Mouse (Mus musculus): ENCODE results near the gene Orc2. TPM values are rescaled to one million over a fixed set of nuclear protein-coding genes. Genes with fewer than 3 reads are reported as not detected.

Gene Orc2
- polyA plus RNA-seq, 1 experiment from 2014 or later = 29.2 TPM

DNA sequence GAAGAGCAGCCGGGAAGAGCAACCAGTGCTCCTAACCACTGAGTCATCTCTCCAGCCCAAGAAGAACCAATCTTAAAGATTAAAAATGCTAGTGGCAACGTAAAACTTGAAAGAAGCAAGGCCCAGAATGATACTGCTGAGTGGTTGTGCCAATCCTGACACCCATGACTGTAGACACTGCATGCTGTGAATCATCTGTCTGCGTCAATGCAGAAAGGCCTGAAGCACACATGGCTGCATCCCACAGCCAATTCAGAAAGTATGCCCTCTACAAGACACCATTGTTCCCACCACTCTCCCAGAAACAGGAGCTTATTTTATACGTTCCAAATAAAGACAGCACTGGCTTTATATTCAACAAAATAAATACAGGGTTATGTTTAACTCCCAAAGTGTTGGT lies 22.3 kb downstream of the Orc2 start:
- no peak overlapping the region for H3K4me2 ChIP-seq (replicated peaks; ENCODE audit: low read depth, low read length)
- H3K36me3 ChIP-seq (ENCODE audit: control insufficient read depth, insufficient read depth, low read length) = peaks cover 29% of the 10 kb centered on the region
- H3K4me3 ChIP-seq (ENCODE audit: low read depth, low read length) = no peak overlapping the region
- H3K4me1 ChIP-seq (ENCODE audit: control insufficient read depth, insufficient read depth, low read length) = no peaks in the 10 kb centered on the region
- no peak for ATAC-seq (ENCODE audit: insufficient number of reproducible peaks, insufficient read depth, low FRiP score, low read depth)
- no peak overlapping the region for H3K9ac ChIP-seq (replicated peaks; ENCODE audit: low read depth, low read length)
- H3K27ac ChIP-seq (ENCODE audit: low read length) = no peak overlapping the region
- no peaks in the 10 kb centered on the region for H3K9me3 ChIP-seq (ENCODE audit: control insufficient read depth, low read depth, low read length)
- 91% methylated on average over 4 of the region's 4 CpGs for WGBS
- H3K27me3 ChIP-seq (ENCODE audit: control insufficient read depth, insufficient read depth, low read length) = no peaks in the 10 kb centered on the region

GRCm38 (mm10) chr1:58475662-58476061 lies 29.2 kb downstream of the Orc2 start:
- 96% methylated on average over 8 of the region's 8 CpGs for WGBS
- Histone ChIP-seq H3K4me2 (replicated peaks; ENCODE audit: low read depth, low read length) (no peak overlapping the region), H3K36me3 (ENCODE audit: control insufficient read depth, insufficient read depth, low read length) (peaks cover 50% of the 10 kb centered on the region), H3K27me3 (ENCODE audit: control insufficient read depth, insufficient read depth, low read length) (no peaks in the 10 kb centered on the region), H3K27ac (ENCODE audit: low read length) (no peak overlapping the region), H3K4me3 (ENCODE audit: low read depth, low read length) (no peak overlapping the region), H3K9ac (replicated peaks; ENCODE audit: low read depth, low read length) (no peak overlapping the region), H3K9me3 (ENCODE audit: control insufficient read depth, low read depth, low read length) (no peaks in the 10 kb centered on the region), H3K4me1 (ENCODE audit: control insufficient read depth, insufficient read depth, low read length) (no peaks in the 10 kb centered on the region)
- ATAC-seq (ENCODE audit: insufficient number of reproducible peaks, insufficient read depth, low FRiP score, low read depth) = no peak

- no peak overlapping the region for H3K9ac ChIP-seq (replicated peaks; ENCODE audit: low read depth, low read length)
- ATAC-seq (ENCODE audit: insufficient number of reproducible peaks, insufficient read depth, low FRiP score, low read depth) = no peak
- no peak overlapping the region for H3K27ac ChIP-seq (ENCODE audit: low read length)
- no peaks in the 10 kb centered on the region for H3K4me1 ChIP-seq (ENCODE audit: control insufficient read depth, insufficient read depth, low read length)
- no peaks in the 10 kb centered on the region for H3K9me3 ChIP-seq (ENCODE audit: control insufficient read depth, low read depth, low read length)
- H3K27me3 ChIP-seq (ENCODE audit: control insufficient read depth, insufficient read depth, low read length) = no peaks in the 10 kb centered on the region
- no peak overlapping the region for H3K4me2 ChIP-seq (replicated peaks; ENCODE audit: low read depth, low read length)
- H3K4me3 ChIP-seq (ENCODE audit: low read depth, low read length) = no peak overlapping the region
- 93% methylated on average over 4 of the region's 4 CpGs for whole genome bisulfite sequencing
- H3K36me3 ChIP-seq (ENCODE audit: control insufficient read depth, insufficient read depth, low read length) = peaks cover 50% of the 10 kb centered on the region
Observed at GRCm38 (mm10) chr1:58465561-58465960, 39.3 kb downstream of the Orc2 start.

DNA sequence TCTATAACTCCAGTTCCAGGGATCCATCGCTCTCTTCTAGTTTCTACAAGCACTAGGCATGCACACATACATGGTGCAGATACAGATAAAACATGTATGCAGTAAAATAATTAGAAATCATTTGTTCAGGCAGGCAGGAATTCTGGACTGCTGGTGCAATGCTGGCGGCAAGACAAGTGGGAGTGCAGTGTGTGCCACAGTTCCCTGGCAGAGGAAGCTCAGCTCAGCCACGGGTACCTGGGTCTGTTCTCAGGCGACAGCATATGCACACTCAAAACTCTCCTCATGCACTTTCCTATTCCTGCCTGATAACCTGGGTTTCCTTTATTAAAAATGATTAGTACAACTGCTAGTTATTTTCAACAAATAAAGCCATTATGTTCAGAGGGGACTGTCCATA lies 39.9 kb downstream of the Orc2 start:
- Histone ChIP-seq H3K36me3 (ENCODE audit: control insufficient read depth, insufficient read depth, low read length) (peaks cover 49% of the 10 kb centered on the region), H3K9ac (replicated peaks; ENCODE audit: low read depth, low read length) (no peak overlapping the region), H3K27me3 (ENCODE audit: control insufficient read depth, insufficient read depth, low read length) (no peaks in the 10 kb centered on the region), H3K4me2 (replicated peaks; ENCODE audit: low read depth, low read length) (no peak overlapping the region), H3K4me1 (ENCODE audit: control insufficient read depth, insufficient read depth, low read length) (no peaks in the 10 kb centered on the region), H3K4me3 (ENCODE audit: low read depth, low read length) (no peak overlapping the region), H3K9me3 (ENCODE audit: control insufficient read depth, low read depth, low read length) (no peaks in the 10 kb centered on the region), H3K27ac (ENCODE audit: low read length) (no peak overlapping the region)
- ATAC-seq (ENCODE audit: insufficient number of reproducible peaks, insufficient read depth, low FRiP score, low read depth) = no peak
- WGBS = 93% methylated on average over 4 of the region's 4 CpGs

GRCm38 (mm10) chr1:58463935-58464334 lies 41.0 kb downstream of the Orc2 start:
- H3K4me1 ChIP-seq (ENCODE audit: control insufficient read depth, insufficient read depth, low read length) = no peaks in the 10 kb centered on the region
- no peak overlapping the region for H3K9ac ChIP-seq (replicated peaks; ENCODE audit: low read depth, low read length)
- no peaks in the 10 kb centered on the region for H3K27me3 ChIP-seq (ENCODE audit: control insufficient read depth, insufficient read depth, low read length)
- no peak overlapping the region for H3K4me3 ChIP-seq (ENCODE audit: low read depth, low read length)
- H3K9me3 ChIP-seq (ENCODE audit: control insufficient read depth, low read depth, low read length) = no peaks in the 10 kb centered on the region
- peaks cover 42% of the 10 kb centered on the region for H3K36me3 ChIP-seq (ENCODE audit: control insufficient read depth, insufficient read depth, low read length)
- 68% methylated on average over 2 of the region's 2 CpGs for WGBS
- ATAC-seq (ENCODE audit: insufficient number of reproducible peaks, insufficient read depth, low FRiP score, low read depth) = no peak
- H3K27ac ChIP-seq (ENCODE audit: low read length) = no peak overlapping the region
- H3K4me2 ChIP-seq (replicated peaks; ENCODE audit: low read depth, low read length) = no peak overlapping the region

- ATAC-seq (ENCODE audit: insufficient number of reproducible peaks, insufficient read depth, low FRiP score, low read depth) = no peak
Observed at GRCm38 (mm10) chr1:58460566-58460965, 44.3 kb downstream of the Orc2 start.

GRCm38 (mm10) chr1:58458867-58459266 lies 46.0 kb downstream of the Orc2 start:
- Histone ChIP-seq H3K9me3 (ENCODE audit: control insufficient read depth, low read depth, low read length) (no peaks in the 10 kb centered on the region), H3K4me3 (ENCODE audit: low read depth, low read length) (no peak overlapping the region), H3K9ac (replicated peaks; ENCODE audit: low read depth, low read length) (no peak overlapping the region), H3K4me1 (ENCODE audit: control insufficient read depth, insufficient read depth, low read length) (no peaks in the 10 kb centered on the region), H3K4me2 (replicated peaks; ENCODE audit: low read depth, low read length) (no peak overlapping the region), H3K36me3 (ENCODE audit: control insufficient read depth, insufficient read depth, low read length) (peaks cover 53% of the 10 kb centered on the region), H3K27me3 (ENCODE audit: control insufficient read depth, insufficient read depth, low read length) (no peaks in the 10 kb centered on the region), H3K27ac (ENCODE audit: low read length) (no peak overlapping the region)
- no peak for ATAC-seq (ENCODE audit: insufficient number of reproducible peaks, insufficient read depth, low FRiP score, low read depth)
- 68% methylated on average over 2 of the region's 2 CpGs for WGBS

More at GRCm38 (mm10) chr1:58460566-58460965, 44.3 kb downstream of the Orc2 start:
- WGBS = 96% methylated on average over 3 of the region's 3 CpGs
- no peak overlapping the region for H3K9ac ChIP-seq (replicated peaks; ENCODE audit: low read depth, low read length)
- peaks cover 49% of the 10 kb centered on the region for H3K36me3 ChIP-seq (ENCODE audit: control insufficient read depth, insufficient read depth, low read length)
- H3K4me1 ChIP-seq (ENCODE audit: control insufficient read depth, insufficient read depth, low read length) = no peaks in the 10 kb centered on the region
- H3K4me3 ChIP-seq (ENCODE audit: low read depth, low read length) = no peak overlapping the region
- H3K27me3 ChIP-seq (ENCODE audit: control insufficient read depth, insufficient read depth, low read length) = no peaks in the 10 kb centered on the region
- no peak overlapping the region for H3K4me2 ChIP-seq (replicated peaks; ENCODE audit: low read depth, low read length)
- no peaks in the 10 kb centered on the region for H3K9me3 ChIP-seq (ENCODE audit: control insufficient read depth, low read depth, low read length)
- H3K27ac ChIP-seq (ENCODE audit: low read length) = no peak overlapping the region

DNA sequence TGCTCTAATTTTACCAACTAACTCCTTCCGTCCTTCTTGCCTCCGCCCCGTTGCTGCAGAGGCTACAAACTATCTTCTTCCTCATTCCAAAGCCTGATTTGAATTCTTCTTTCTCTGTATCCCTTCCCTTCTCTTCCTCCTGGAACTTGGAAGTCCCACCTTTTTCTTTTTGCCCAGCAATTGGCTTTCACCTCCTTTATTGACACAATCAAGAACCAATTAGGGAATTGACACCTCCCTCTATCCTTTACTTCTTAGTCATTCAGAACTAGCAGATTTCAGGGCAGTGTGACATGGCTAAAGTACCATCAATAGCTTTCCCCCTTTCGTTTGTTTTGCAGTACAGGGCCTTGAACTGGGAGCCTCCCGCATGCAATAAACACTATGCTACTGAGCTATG lies 46.7 kb downstream of the Orc2 start:
- peaks cover 52% of the 10 kb centered on the region for H3K36me3 ChIP-seq (ENCODE audit: control insufficient read depth, insufficient read depth, low read length)
- no peak overlapping the region for H3K4me3 ChIP-seq (ENCODE audit: low read depth, low read length)
- no peak overlapping the region for H3K27ac ChIP-seq (ENCODE audit: low read length)
- no peak overlapping the region for H3K9ac ChIP-seq (replicated peaks; ENCODE audit: low read depth, low read length)
- 87% methylated on average over 5 of the region's 5 CpGs for WGBS
- no peaks in the 10 kb centered on the region for H3K9me3 ChIP-seq (ENCODE audit: control insufficient read depth, low read depth, low read length)
- H3K27me3 ChIP-seq (ENCODE audit: control insufficient read depth, insufficient read depth, low read length) = no peaks in the 10 kb centered on the region
- H3K4me1 ChIP-seq (ENCODE audit: control insufficient read depth, insufficient read depth, low read length) = no peaks in the 10 kb centered on the region
- H3K4me2 ChIP-seq (replicated peaks; ENCODE audit: low read depth, low read length) = no peak overlapping the region
- no peak for ATAC-seq (ENCODE audit: insufficient number of reproducible peaks, insufficient read depth, low FRiP score, low read depth)

GRCm38 (mm10) chr1:58454316-58454715 lies 50.6 kb downstream of the Orc2 start:
- Histone ChIP-seq H3K9ac (replicated peaks; ENCODE audit: low read depth, low read length) (no peak overlapping the region), H3K9me3 (ENCODE audit: control insufficient read depth, low read depth, low read length) (no peaks in the 10 kb centered on the region), H3K36me3 (ENCODE audit: control insufficient read depth, insufficient read depth, low read length) (peaks cover 57% of the 10 kb centered on the region), H3K27me3 (ENCODE audit: control insufficient read depth, insufficient read depth, low read length) (no peaks in the 10 kb centered on the region), H3K4me2 (replicated peaks; ENCODE audit: low read depth, low read length) (no peak overlapping the region), H3K4me1 (ENCODE audit: control insufficient read depth, insufficient read depth, low read length) (no peaks in the 10 kb centered on the region), H3K4me3 (ENCODE audit: low read depth, low read length) (no peak overlapping the region), H3K27ac (ENCODE audit: low read length) (no peak overlapping the region)
- 92% methylated on average over 6 of the region's 6 CpGs for WGBS
- ATAC-seq (ENCODE audit: insufficient number of reproducible peaks, insufficient read depth, low FRiP score, low read depth) = no peak

Data from stomach, embryonic 14.5 days (tissue).